ENCODE assay signal across 23 mouse cellular contexts in genomic region chr16:59836304-59836703, GRCm38 (mm10).
DNase-seq lines count a peak whose midpoint lies in the region; ATAC-seq and TF ChIP-seq lines count a peak whose summit lies in the region.
"Had no signal": no experiment of that assay in that cellular context is flagged by ENCODE, and none has a peak within 500 bp of the region (broad histone marks: within the 10 kb centered on the region; RNA-seq: fewer than 3 reads in every experiment).

No protein-coding gene starts in this region.

- H3K27ac ChIP-seq in hindbrain, embryonic 14.5 days: 0 out of 2 replicates have a peak overlapping the region, but pooled peaks have one; percentile 3
- no peak overlapping the region for H3K27ac ChIP-seq in hindbrain, embryonic 16.5 days (ENCODE audit: low read depth, low read length)
- no peak overlapping the region for H3K27ac ChIP-seq in neural tube, embryonic 14.5 days (ENCODE audit: low read depth, low read length)
- H3K27ac ChIP-seq in hindbrain, postnatal 0 days: no peak overlapping the region
- H3K27ac ChIP-seq: forebrain, embryonic 10.5 days; forebrain, embryonic 13.5 days; heart, adult 2 months; heart, embryonic 10.5 days; heart, embryonic 13.5 days; intestine, embryonic 15.5 days had no signal

- no peak overlapping the region for H3K4me2 ChIP-seq in hindbrain, embryonic 14.5 days (replicated peaks)
- H3K4me2 ChIP-seq in hindbrain, embryonic 16.5 days (ENCODE audit: low read length): no peak overlapping the region
- H3K4me2 ChIP-seq in neural tube, embryonic 14.5 days (ENCODE audit: low read depth, low read length): no peak overlapping the region
- H3K4me2 ChIP-seq in hindbrain, postnatal 0 days (ENCODE audit: low read depth, low read length): no peak overlapping the region
- H3K4me2 ChIP-seq: forebrain, embryonic 13.5 days; heart, embryonic 13.5 days; intestine, embryonic 15.5 days had no signal

- no peaks in the 10 kb centered on the region for H3K4me1 ChIP-seq in hindbrain, embryonic 14.5 days (replicated peaks; ENCODE audit: control insufficient read depth, insufficient read depth, low read length)
- H3K4me1 ChIP-seq in hindbrain, embryonic 16.5 days (ENCODE audit: control insufficient read depth, insufficient read depth, low read depth, low read length): no peaks in the 10 kb centered on the region; the same call in 1 of the 2 replicates
- H3K4me1 ChIP-seq in neural tube, embryonic 14.5 days (ENCODE audit: control insufficient read depth, insufficient read depth, low read length): no peaks in the 10 kb centered on the region
- no peaks in the 10 kb centered on the region for H3K4me1 ChIP-seq in hindbrain, postnatal 0 days (ENCODE audit: insufficient read depth, low read length)
- H3K4me1 ChIP-seq: heart, embryonic 10.5 days; heart, embryonic 13.5 days; intestine, embryonic 15.5 days had no signal

- no peak for ATAC-seq in hindbrain, embryonic 14.5 days (ENCODE audit: low FRiP score)
- no peak; the same call in 1 of the 2 replicates for ATAC-seq in hindbrain, embryonic 16.5 days
- ATAC-seq in neural tube, embryonic 14.5 days (ENCODE audit: low read depth): peak; percentile 24; the same call in 1 of the 2 replicates
- no peak for ATAC-seq in hindbrain, postnatal 0 days
- ATAC-seq: CD4-positive, CD25-positive, alpha-beta regulatory T cell, adult 4 months; forebrain, embryonic 13.5 days; forebrain, embryonic 16.5 days; intestine, embryonic 15.5 days had no signal

- WGBS in hindbrain, embryonic 14.5 days: 56% methylated on average over 10 of the region's 10 CpGs
- WGBS in hindbrain, embryonic 16.5 days: 59% methylated on average over 10 of the region's 10 CpGs
- 69% methylated on average over 10 of the region's 10 CpGs for WGBS in neural tube, embryonic 14.5 days
- 52% methylated on average over 10 of the region's 10 CpGs for WGBS in hindbrain, postnatal 0 days

- no peaks in the 10 kb centered on the region for H3K9me3 ChIP-seq in hindbrain, embryonic 14.5 days (ENCODE audit: control insufficient read depth, low read length)
- H3K9me3 ChIP-seq in hindbrain, embryonic 16.5 days (ENCODE audit: control insufficient read depth, low read length): no peaks in the 10 kb centered on the region
- no peaks in the 10 kb centered on the region for H3K9me3 ChIP-seq in neural tube, embryonic 14.5 days (ENCODE audit: control insufficient read depth, low read length)
- H3K9me3 ChIP-seq in hindbrain, postnatal 0 days (ENCODE audit: low read length): no peaks in the 10 kb centered on the region
- H3K9me3 ChIP-seq: forebrain, embryonic 10.5 days; forebrain, embryonic 13.5 days; heart, embryonic 10.5 days; heart, embryonic 13.5 days; intestine, embryonic 15.5 days had no signal

- H3K4me3 ChIP-seq in hindbrain, embryonic 14.5 days (replicated peaks; ENCODE audit: low read length): no peak overlapping the region
- no peak overlapping the region for H3K4me3 ChIP-seq in hindbrain, embryonic 16.5 days (ENCODE audit: low read length)
- no peak overlapping the region for H3K4me3 ChIP-seq in neural tube, embryonic 14.5 days (ENCODE audit: low read depth, low read length)
- no peak overlapping the region for H3K4me3 ChIP-seq in hindbrain, postnatal 0 days (ENCODE audit: low read length)
- H3K4me3 ChIP-seq: forebrain, embryonic 10.5 days; forebrain, embryonic 13.5 days; heart, adult 2 months; heart, embryonic 10.5 days; heart, embryonic 13.5 days; intestine, embryonic 15.5 days had no signal

- H3K9ac ChIP-seq in hindbrain, embryonic 14.5 days: no peak overlapping the region
- H3K9ac ChIP-seq in hindbrain, embryonic 16.5 days (ENCODE audit: low read depth, low read length): no peak overlapping the region
- H3K9ac ChIP-seq in neural tube, embryonic 14.5 days (replicated peaks; ENCODE audit: low read depth, low read length): no peak overlapping the region
- H3K9ac ChIP-seq in hindbrain, postnatal 0 days (replicated peaks; ENCODE audit: low read length): no peak overlapping the region
- H3K9ac ChIP-seq: forebrain, embryonic 13.5 days; heart, embryonic 13.5 days; intestine, embryonic 15.5 days had no signal

- DNase-seq in hindbrain, embryonic 14.5 days (ENCODE audit: low spot score): no peak
- DNase-seq in neural tube, embryonic 10.5 days (ENCODE audit: extremely low spot score, low spot score): no peak
- DNase-seq in hindbrain, postnatal 0 days (ENCODE audit: low spot score): peak; percentile 14
- DNase-seq in adrenal gland, adult 8-10 months: no peak
- DNase-seq: adrenal gland, adult 2 months; adrenal gland, postnatal 25 days; cerebellum, adult 18-20 months; cerebellum, adult 9-10 months; cerebellum, postnatal 14 days; gastrocnemius, postnatal 10 days; gastrocnemius, postnatal 36 days; heart, adult 2 months; heart, postnatal 14 days; heart, postnatal 4 days had no signal

- H3K36me3 ChIP-seq in hindbrain, embryonic 14.5 days (replicated peaks; ENCODE audit: control insufficient read depth, insufficient read depth): no peaks in the 10 kb centered on the region
- no peaks in the 10 kb centered on the region for H3K36me3 ChIP-seq in hindbrain, embryonic 16.5 days (ENCODE audit: control insufficient read depth, insufficient read depth, low read length)
- H3K36me3 ChIP-seq in neural tube, embryonic 14.5 days (ENCODE audit: control insufficient read depth, insufficient read depth, low read length): no peaks in the 10 kb centered on the region
- no peaks in the 10 kb centered on the region for H3K36me3 ChIP-seq in hindbrain, postnatal 0 days (ENCODE audit: insufficient read depth, low read length)
- H3K36me3 ChIP-seq: forebrain, embryonic 10.5 days; heart, embryonic 10.5 days; heart, embryonic 13.5 days; intestine, embryonic 15.5 days had no signal

- H3K27me3 ChIP-seq in hindbrain, embryonic 14.5 days (ENCODE audit: control insufficient read depth, insufficient read depth, low read length): no peaks in the 10 kb centered on the region
- H3K27me3 ChIP-seq in hindbrain, embryonic 16.5 days (replicated peaks; ENCODE audit: control insufficient read depth, insufficient read depth, low read length): no peaks in the 10 kb centered on the region
- H3K27me3 ChIP-seq in neural tube, embryonic 14.5 days (ENCODE audit: control insufficient read depth, insufficient read depth, low read length): no peaks in the 10 kb centered on the region
- H3K27me3 ChIP-seq in hindbrain, postnatal 0 days (ENCODE audit: insufficient read depth, low read length): no peaks in the 10 kb centered on the region
- H3K27me3 ChIP-seq: forebrain, embryonic 13.5 days; heart, embryonic 13.5 days; intestine, embryonic 15.5 days had no signal

- TF ChIP-seq CTCF in hindbrain, postnatal 0 days (IDR thresholded peaks at IDR 0.05; ENCODE audit: low read depth): no peak
